In the genomic region with DNA sequence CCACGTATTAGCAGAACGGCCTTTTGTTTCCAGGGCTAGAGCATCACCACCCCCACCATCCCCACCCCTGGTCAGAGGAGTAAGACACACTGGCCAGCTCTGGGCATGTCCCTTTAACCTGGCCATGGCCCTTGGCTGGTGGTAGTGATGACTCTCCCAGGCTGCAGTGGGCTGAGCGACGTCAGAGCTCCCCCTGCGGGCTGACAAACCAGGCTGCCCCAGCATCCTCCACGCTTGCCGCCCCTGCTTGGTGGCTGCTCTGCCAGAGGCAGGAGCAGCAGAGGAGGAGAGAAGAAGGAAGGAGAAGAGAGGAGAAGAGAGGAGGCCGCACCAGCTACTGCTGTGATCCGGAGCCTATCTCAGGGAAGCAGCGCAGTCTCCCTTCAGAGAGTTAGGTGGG, we compare ENCODE assay signal across 8 mouse cellular contexts.
DNase-seq lines count a peak whose midpoint lies in the region; ATAC-seq and TF ChIP-seq lines count a peak whose summit lies in the region.

No protein-coding gene starts in this region.

- no peak overlapping the region for H3K4me2 ChIP-seq in heart, embryonic 12.5 days
- no peak overlapping the region for H3K4me2 ChIP-seq in liver, embryonic 14.5 days (ENCODE audit: low read depth)
- H3K4me2 ChIP-seq in neural tube, embryonic 15.5 days = no peak overlapping the region

- peaks cover 30% of the 10 kb centered on the region for H3K4me1 ChIP-seq in heart, embryonic 12.5 days (replicated peaks)
- no peaks in the 10 kb centered on the region for H3K4me1 ChIP-seq in liver, embryonic 14.5 days (replicated peaks; ENCODE audit: control insufficient read depth in 2 of 2, insufficient read depth in 2 of 2, low read length in 1 of 2)
- peaks cover 50% of the 10 kb centered on the region for H3K4me1 ChIP-seq in neural tube, embryonic 15.5 days

- peak; percentile 58 for DNase-seq in urinary bladder, postnatal 14 days (ENCODE audit: low spot score)
- DNase-seq in urinary bladder, adult 2 months (ENCODE audit: low spot score) = no peak
- peak; percentile 82 for DNase-seq in kidney, postnatal 10 days
- no peak for DNase-seq in liver, embryonic 14.5 days (ENCODE audit: low read depth in 3 of 3, low spot score in 3 of 3)
- no peak for DNase-seq in MN1 (ENCODE audit: low spot score)

- TF ChIP-seq CTCF in liver, embryonic 14.5 days (IDR thresholded peaks at IDR 0.05; ENCODE audit: low read depth) = peak; percentile 63

- TF ChIP-seq EP300 in liver, embryonic 14.5 days (IDR thresholded peaks at IDR 0.05; ENCODE audit: low read depth) = no peak

- ATAC-seq in erythroblast, adult 5-6 weeks (replicated peaks; ENCODE audit: low FRiP score, poor library complexity, severe bottlenecking) = 0 out of 2 replicates have a peak, but pooled peaks have one; percentile 22
- peak; percentile 47; the same call in 1 of the 2 replicates for ATAC-seq in heart, embryonic 12.5 days (ENCODE audit: insufficient number of reproducible peaks, low FRiP score)
- 0 out of 2 replicates have a peak, but pooled peaks have one; percentile 16 for ATAC-seq in liver, embryonic 14.5 days (ENCODE audit: insufficient read depth)
- no peak for ATAC-seq in neural tube, embryonic 15.5 days (ENCODE audit: low FRiP score)

- WGBS in heart, embryonic 12.5 days = 50% methylated on average over 10 of the region's 10 CpGs
- WGBS in liver, embryonic 14.5 days (ENCODE audit: insufficient replicate concordance) = 80% methylated on average over 10 of the region's 10 CpGs
- WGBS in neural tube, embryonic 15.5 days = 56% methylated on average over 10 of the region's 10 CpGs

- H3K27ac ChIP-seq in heart, embryonic 12.5 days (ENCODE audit: poor library complexity, severe bottlenecking) = no peak overlapping the region
- H3K27ac ChIP-seq in liver, embryonic 14.5 days = no peak overlapping the region
- H3K27ac ChIP-seq in neural tube, embryonic 15.5 days (replicated peaks) = peak overlapping the region; percentile 51

- no peak overlapping the region for H3K9ac ChIP-seq in heart, embryonic 12.5 days
- no peak overlapping the region for H3K9ac ChIP-seq in liver, embryonic 14.5 days (replicated peaks)
- 0 out of 2 replicates have a peak overlapping the region, but pooled peaks have one; percentile 14 for H3K9ac ChIP-seq in neural tube, embryonic 15.5 days (replicated peaks)

- 0 out of 2 replicates have a peak, but pooled peaks cover 1% of the 10 kb centered on the region for H3K9me3 ChIP-seq in heart, embryonic 12.5 days (replicated peaks)
- H3K9me3 ChIP-seq in liver, embryonic 14.5 days (ENCODE audit: control insufficient read depth, low read length) = no peaks in the 10 kb centered on the region
- H3K9me3 ChIP-seq in neural tube, embryonic 15.5 days (replicated peaks) = no peaks in the 10 kb centered on the region

- no peaks in the 10 kb centered on the region for H3K27me3 ChIP-seq in heart, embryonic 12.5 days (replicated peaks)
- H3K27me3 ChIP-seq in liver, embryonic 14.5 days (ENCODE audit: control insufficient read depth, insufficient read depth, low read length) = no peaks in the 10 kb centered on the region
- no peaks in the 10 kb centered on the region for H3K27me3 ChIP-seq in neural tube, embryonic 15.5 days (replicated peaks)

- no peak overlapping the region for H3K4me3 ChIP-seq in heart, embryonic 12.5 days
- H3K4me3 ChIP-seq in liver, embryonic 14.5 days (ENCODE audit: insufficient read depth in 1 of 2, low read depth in 2 of 2, low read length in 2 of 2) = no peak overlapping the region
- no peak overlapping the region for H3K4me3 ChIP-seq in neural tube, embryonic 15.5 days (replicated peaks)

- peaks cover 8% of the 10 kb centered on the region for H3K36me3 ChIP-seq in heart, embryonic 12.5 days
- no peaks in the 10 kb centered on the region; the same call in 1 of the 2 replicates for H3K36me3 ChIP-seq in liver, embryonic 14.5 days (replicated peaks; ENCODE audit: control insufficient read depth, insufficient read depth, low read depth)
- 0 out of 2 replicates have a peak, but pooled peaks cover 4% of the 10 kb centered on the region for H3K36me3 ChIP-seq in neural tube, embryonic 15.5 days

Comparison
In these comparisons a context has a peak if more than half of its experiments do, and no peak if none do; other contexts are left out.
1. DNase-seq: peak in urinary bladder, postnatal 14 days (single experiment) and kidney, postnatal 10 days (single experiment); none in urinary bladder, adult 2 months (single experiment), liver, embryonic 14.5 days (0 of 3) and MN1 (single experiment).